Mouse (Mus musculus): ENCODE data around the gene Trpv6. TPM values are rescaled to one million over a fixed set of nuclear protein-coding genes. Genes with fewer than 3 reads are reported as not detected.

Gene Trpv6
- total RNA-seq (2021), result 1 to 10 TPM; 2.0 to 2.3 TPM
- long read RNA-seq, experiment 1, partial matches to known transcripts, result 0 of 5 reads
- long read RNA-seq, experiment 1, other reads (novel, unspliced or antisense), result 5 of 5 reads
- long read RNA-seq, experiment 2, partial matches to known transcripts, result 0 of 3 reads
- long read RNA-seq, experiment 2, other reads (novel, unspliced or antisense), result 3 of 3 reads

DNA sequence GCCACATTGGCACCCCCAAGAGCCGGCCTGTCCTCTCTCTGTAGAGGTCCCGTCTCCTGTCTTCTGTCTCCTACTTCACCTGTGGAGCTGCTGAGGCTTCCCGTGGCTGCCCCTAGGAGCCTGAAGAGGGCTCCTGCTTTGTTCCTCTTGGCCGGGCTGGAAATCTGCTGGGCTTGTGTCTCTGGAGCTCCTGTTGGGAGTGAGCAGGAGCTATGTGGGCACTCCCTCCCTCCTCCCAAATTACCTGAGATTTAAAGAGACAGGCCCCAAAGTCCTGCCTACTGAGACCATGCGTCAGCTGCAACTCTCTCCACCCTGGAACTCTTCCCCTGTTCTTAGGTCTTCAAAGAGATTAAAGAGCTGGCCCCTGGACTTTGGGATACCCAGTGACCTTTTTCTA lies at the start of gene Trpv6:
Trpv6 (minus strand) TSS at position 228 of the 400 bp plus-strand sequence.
- DNase-seq (ENCODE audit: low spot score in 2 of 2), result no peak

DNA sequence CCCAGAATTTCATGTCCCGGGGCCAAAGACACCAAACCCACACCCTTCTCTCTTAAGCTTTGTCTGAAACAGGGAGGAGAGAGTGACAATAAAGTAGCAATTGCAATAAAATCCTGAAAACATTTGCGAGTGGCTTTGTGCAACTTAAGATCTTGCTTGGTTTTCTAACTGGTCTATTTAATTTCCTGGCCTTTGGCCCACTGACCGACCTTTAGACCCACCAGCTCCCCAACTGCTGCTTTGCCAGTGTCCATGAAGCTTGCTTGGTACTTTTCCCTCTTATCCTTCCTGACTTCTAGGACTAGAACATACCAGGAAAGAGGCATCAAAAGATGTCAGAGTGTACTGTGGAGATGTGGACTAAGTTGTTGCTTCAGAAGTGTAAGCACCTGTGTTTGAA lies 49.4 kb upstream of the Trpv6 start:
- DNase-seq (ENCODE audit: low spot score in 2 of 2), result no peak

DNA sequence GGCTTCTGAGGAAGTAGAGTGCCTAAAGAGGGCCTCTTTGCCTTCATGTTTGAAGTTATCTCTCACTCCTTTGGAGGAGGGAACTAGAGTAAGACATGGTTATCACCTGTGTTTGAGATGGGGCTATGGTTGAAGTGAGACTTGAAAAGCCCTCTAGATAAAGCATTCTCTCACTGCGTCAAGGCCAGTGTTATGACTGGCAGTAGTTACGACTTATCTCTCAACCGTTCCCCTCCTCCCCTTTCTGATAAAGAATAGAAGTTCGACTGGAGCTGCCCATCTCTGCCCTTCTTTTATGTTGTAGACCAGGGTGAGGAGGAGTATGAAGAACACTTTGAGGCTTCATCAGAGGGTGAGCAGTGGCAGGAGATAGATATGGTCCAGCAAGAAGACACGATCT lies 48.7 kb upstream of the Trpv6 start:
- DNase-seq (ENCODE audit: low spot score in 2 of 2), result no peak

DNA sequence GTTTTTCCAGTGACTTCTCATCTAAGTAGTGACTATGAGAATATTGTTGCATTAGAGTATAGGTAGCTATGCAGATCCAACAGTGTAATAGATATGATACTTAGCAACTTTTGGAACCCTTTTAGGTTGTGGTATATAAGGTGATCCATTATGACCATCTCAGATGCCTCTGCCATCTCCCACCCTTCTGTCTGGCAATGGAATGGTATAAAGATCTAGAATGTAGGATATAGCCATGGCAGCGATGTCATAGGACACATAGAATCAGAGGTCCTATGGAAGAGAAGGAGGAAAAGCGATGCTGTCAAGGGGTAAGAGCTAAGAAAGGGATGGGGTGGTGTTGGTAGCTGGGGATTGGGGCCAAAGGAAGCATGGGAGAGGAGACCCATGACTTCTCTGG lies 47.9 kb upstream of the Trpv6 start, which contains the start of gene Llcfc1:
Llcfc1 (plus strand) TSS at position 301 of the 400 bp plus-strand sequence.
- DNase-seq (ENCODE audit: low spot score in 2 of 2), result no peak

DNA sequence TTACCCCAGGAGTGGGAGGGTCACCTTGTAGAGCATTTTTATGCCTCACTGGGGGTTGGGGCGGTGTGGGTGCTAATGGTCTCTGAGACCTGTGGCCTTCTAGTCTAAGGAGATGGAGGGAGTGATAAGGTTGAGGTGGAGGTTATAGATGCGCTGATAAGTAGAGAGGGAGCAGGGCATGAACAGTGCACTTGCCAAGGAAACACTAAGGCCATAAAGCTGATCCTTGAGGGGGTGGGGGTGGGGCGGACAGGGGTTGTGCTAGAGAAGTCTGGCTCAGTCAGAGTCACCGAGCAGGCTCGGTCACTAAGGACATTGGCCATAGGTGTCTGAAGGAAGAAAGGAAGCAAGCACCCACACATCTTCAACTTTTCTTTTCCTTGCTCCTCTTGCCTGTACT lies 45.5 kb upstream of the Trpv6 start:
- DNase-seq (ENCODE audit: low spot score in 2 of 2), result no peak

DNA sequence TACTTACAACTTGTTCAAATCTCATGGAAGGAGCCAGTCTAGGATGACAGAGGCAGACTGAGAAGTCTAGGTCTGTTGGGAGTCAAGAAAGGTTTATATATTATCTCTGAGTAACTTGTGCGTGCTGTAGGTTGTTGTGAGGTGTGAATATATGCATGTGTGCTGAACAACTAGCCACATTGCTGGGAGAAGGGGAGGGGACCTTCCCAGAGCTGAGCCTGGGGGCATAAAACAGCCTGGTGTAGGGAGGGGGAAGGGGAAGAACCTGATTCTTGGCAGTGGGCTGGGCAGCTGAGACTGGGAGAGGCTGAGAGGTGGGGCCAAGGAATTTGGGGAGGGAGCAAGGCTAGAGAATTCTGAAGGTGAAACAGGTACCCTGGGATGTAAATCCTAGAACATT lies 44.5 kb upstream of the Trpv6 start, which contains the start of gene Trpv5:
Trpv5 (minus strand) TSS at position 101 of the 400 bp plus-strand sequence.
- DNase-seq (ENCODE audit: low spot score in 2 of 2), result no peak

DNA sequence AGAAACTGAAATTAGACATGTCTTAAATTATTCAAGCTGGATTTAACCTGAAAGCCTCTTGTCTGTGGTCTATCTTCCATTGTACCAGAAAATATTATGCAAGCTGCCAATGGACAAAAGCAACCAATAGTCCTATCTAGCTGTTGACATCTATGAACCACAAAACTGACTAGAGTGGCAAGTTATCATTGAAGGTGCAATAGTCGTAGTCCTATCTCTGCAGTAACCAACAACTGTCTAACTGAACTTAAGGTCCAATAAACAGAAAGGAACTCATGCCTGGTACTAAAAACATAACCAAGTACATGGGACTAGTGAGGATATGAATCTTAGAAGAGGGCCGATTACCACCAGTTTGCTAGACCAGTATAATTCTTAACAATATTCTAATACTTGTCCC lies 40.3 kb upstream of the Trpv6 start:
- DNase-seq (ENCODE audit: low spot score in 2 of 2), result no peak

DNA sequence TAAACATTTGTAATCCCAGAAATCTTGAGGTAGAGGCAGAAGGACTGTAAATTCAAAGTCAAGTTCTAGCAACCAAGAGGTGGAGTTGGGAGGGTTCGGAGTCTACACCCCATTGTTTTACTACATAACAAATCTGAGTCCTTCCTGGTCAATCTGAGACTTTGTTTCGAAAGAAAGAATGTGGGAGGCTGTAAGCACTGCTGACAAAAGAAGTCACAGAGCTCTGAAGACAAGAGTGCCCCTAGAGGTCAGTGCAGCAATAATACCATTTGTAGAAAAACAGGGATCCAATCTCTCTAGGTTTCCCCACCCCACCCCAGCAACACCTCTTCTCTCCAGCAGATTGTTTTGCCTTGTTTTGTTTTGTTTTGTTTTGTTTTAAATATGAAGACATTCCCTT lies 26.1 kb upstream of the Trpv6 start:
- DNase-seq (ENCODE audit: low spot score in 2 of 2), result no peak

DNA sequence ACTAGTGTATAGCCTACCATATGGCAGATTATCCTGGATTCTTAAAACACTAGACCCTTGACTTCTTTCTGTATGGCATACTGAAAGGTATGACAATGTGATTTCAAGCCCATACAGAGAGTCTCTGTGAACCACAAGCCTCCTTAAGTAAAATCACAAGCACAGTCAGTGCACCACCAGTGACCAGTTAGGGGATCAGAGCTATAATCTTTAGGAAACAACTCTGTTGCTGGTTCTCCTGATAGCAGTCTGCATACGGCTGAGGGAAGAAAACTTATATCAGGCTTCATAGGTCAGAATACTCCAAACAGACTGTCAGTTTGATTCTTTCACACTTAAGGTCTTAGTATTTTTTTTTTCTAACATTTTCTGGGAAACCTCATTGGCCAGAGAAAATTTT lies 22.3 kb upstream of the Trpv6 start:
- DNase-seq (ENCODE audit: low spot score in 2 of 2), result no peak

DNA sequence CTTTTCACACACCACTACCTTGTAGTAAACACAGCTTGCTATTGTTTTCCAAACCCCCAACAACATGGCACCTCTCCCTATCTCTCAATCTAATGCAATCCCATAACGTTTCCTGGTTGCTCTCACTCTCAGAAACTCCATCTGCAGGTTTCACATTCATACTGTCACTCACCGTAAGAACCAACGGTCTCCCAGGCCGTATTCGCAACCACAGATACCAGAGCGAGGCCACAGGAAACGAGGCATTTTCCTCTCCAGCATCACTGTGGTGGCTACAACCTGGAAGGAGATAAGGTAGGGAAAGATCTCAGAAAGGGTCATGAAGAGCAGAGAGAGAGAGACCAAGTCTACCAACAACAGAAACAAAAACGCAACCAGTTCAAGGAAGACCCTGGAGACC lies 18.4 kb upstream of the Trpv6 start:
- no peak for DNase-seq (ENCODE audit: low spot score in 2 of 2)

DNA sequence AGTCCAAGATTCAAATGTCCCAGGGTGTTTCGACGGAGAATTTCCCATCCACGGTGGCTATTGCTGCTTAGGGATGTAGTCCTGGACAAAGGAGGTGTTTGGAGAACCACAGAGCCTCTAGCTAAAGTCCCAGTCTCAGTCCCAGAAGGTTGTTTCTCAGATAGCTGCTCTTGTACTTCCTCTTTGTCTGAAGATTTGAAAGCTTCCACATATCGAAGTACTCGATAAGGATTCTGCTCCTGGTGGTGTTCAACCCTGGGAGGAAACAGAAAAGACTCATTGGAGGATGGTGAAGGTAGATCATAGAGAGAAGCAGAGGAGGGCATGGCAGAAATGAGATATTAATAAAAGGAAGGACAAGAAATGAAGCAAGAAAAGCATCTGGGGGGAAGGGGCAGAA lies 17.0 kb upstream of the Trpv6 start:
- no peak for DNase-seq (ENCODE audit: low spot score in 2 of 2)

DNA sequence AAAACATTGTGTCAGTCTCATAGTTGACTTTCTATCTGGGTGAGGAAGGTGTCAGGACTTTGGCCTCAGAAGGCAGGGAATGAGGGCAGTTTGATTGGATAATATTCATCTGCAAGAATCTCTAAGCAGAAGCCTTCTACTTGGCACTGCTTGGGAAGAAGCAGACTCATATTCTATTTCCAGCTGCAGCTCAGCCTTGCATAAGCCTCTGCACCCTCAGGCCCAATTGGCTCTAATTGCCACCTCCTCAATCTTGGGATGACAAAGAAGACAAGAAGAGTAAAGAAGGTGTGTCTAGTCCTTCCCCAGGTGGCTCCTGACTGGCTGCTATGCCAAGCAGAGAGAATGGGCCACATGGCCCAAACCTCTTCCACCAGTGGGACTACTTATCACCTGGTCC lies 10.5 kb upstream of the Trpv6 start:
- no peak for DNase-seq (ENCODE audit: low spot score in 2 of 2)

DNA sequence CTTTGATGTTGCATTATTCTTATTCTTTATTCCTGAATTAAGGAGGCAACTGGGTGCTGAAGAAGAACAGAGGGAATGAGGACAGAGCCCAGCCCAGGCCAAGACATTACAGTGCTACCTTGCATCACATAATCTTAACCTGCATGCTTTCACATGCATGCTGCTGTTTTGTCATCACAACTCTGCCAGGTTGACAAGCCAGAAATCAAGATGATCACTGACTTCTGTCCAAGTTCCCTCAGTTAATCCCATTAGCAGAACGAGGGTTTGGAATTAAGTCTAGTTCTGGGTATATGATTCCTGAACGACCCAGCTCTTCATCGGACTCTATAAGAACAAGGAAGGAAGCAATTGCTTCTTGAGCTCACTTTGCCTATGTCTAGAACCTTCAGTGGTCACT lies 10.0 kb upstream of the Trpv6 start:
- DNase-seq (ENCODE audit: low spot score in 2 of 2), result no peak

DNA sequence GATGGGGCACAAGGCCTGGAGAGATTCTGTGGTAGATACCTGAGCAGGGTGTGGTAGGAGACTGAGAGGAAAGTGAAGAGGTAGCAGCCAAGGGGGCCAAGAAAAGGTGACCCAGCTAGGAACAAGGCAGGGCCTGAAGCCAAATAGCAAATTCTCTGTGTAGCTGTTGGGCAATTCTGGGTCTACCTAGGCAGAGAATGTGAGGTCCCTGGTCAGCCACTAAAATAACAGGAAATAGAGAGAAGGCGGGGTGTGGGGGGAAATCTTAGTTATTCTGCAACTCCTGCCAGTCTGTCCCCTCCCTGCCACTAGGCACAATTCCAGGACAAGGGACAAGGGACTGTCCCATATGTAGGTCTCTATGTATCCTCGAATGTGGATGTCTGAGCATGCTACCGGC lies 7.0 kb upstream of the Trpv6 start:
- DNase-seq (ENCODE audit: low spot score in 2 of 2), result no peak

DNA sequence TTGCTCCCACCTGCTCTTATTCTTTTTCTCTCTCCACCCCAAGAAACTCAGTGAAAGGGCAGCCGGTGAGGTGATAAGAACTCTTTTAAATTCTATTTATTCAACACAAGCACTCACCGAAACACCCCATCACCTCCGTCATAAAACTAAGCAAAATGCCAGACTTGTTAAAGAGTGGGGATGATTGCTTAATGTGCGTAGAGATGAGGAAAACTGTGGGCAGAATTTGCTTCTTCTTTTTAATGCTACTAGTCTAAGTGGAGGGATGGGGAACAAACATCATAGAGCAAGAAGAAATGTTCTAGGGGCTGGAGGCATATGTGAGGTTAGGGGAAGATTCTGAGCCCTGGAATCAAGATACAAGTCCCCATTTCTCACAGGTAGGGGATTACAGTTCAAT lies 6.6 kb upstream of the Trpv6 start:
- no peak for DNase-seq (ENCODE audit: low spot score in 2 of 2)

DNA sequence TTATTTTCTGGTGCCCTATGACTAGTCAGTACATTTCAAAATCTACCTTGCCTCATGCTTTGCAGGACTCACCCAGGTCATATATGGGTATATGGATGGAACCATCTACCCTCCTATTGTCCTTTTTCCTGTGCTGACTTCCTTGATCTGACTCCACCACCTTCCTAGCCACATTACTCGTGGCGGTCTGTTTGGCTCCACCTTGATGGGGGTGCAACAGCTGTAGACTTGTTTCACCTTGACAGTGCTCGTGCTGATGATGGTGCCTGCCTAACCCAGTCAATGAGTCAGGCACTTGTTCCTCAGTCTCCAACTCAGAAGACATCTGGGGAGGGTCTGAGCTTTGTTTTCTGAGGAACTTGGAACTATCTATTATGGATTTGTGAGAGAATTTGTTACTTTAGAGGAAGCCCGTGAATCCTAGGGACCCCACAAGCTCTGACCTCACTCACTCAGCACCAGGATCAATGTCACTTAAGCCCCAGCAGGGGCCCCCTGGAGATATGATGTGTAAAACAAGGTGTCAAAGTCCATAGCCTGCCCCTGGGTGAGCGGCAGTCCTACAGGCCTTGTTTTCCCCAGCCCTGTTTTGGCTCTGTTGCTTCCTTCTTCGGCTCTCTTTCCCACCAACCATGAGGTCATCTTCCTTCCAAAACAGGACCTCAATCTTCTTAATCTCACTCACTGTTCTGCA lies 5.1 kb upstream of the Trpv6 start:
- no peak for DNase-seq (ENCODE audit: low spot score in 2 of 2)

DNA sequence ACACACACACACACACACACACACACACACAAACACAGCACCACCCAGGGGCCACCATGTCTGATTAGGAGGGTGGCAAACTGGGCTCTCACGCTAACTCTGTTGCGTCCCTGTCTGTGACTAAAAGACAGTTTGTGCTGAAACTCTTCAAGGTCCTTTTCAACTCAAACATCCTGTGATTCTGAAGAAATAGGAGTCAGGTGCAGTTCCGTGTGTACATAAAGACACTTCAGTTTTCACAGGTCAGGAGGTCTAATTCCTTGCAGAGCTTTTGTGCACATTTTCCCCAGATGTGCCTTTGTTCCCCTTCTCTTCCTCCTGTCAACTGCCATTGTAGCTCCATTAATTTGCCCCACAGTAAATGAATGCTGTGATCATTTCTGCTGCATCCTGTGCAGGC lies 4.2 kb upstream of the Trpv6 start:
- DNase-seq (ENCODE audit: low spot score in 2 of 2), result no peak

DNA sequence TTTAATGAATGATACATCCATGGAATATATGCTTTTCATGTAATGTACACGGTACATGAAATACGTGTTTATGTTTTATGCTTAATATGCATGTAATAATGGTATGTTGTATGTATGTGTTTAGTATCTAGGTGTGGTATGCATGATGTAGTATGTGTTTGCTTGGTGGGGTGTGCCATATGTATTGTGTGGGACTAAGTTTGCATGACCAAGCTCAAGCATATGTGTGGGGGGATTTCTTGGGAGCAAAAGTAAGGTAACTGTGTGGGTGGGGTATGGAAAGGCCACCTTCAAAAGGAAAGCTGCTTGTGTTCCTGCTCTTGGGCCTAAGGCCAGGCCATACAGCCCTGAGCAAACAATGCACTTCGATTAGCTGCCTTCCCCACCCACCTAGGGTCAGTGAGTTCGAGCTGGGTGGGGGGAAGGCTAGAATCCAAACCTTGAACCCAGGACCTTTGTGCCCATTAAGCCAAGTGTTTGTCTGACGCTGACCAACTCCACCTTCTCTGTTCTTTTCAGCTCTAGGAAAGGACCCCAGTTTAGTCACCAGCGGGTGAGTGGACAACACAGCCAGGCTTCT lies 1.8 kb upstream of the Trpv6 start:
- no peak for DNase-seq (ENCODE audit: low spot score in 2 of 2)

DNA sequence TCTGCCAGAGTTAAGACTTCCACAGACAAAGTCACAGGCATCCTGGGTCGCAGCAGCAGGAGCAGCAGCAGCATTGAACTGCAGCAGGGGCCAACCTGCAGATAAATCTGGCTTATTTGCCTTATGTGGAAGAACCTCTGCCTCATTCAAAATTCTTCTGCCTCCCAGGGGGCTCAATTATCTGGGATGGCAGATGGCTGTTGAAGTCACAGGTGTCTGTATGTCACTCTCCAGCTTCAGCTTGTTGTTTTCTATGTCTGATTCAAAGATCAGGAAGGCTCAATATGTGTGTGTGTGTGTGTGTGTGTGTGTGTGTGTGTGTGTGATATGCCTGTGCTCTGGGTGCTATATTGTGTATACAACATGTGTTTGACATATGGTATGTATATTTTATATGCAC lies 1.2 kb upstream of the Trpv6 start:
- DNase-seq (ENCODE audit: low spot score in 2 of 2), result no peak

DNA sequence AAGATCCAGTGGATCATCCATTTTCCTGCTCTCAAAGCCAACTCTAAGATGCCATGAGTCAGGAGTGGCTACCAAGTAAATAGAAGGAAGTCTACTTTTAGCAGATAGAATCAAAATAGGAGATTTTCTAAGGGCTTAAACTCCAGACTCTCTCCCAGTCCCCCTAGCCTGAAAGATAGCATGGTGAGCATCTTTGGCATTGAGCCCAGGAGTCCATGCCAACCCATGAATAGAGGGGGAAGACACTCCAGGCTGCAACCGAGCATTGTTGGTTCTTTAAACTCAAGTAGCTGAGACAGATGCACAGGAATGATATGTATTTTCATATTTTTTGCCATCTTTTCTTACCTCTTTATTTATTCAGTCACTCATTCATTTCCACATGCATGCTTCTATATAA lies 994 bp downstream of the Trpv6 start:
- no peak for DNase-seq (ENCODE audit: low spot score in 2 of 2)

DNA sequence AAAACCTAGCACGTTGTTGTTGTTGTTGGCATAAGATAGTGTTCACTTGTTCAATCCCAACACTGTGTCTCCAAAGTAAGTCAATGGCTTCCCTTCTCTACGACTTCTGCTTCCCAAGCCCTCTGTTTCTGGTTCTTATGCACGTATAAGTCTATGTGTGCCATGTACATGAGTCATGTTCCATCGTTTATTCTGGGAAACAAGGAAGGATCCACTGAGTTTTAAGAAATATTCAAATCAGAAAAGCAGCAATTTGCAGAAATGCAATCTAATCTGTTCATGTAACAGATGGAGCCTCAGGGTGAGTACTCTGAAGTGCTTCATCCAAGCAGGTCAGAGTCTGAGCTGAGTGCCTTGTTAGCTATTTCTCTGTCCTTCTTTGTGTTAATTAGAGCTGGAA lies 4.7 kb downstream of the Trpv6 start:
- no peak for DNase-seq (ENCODE audit: low spot score in 2 of 2)

DNA sequence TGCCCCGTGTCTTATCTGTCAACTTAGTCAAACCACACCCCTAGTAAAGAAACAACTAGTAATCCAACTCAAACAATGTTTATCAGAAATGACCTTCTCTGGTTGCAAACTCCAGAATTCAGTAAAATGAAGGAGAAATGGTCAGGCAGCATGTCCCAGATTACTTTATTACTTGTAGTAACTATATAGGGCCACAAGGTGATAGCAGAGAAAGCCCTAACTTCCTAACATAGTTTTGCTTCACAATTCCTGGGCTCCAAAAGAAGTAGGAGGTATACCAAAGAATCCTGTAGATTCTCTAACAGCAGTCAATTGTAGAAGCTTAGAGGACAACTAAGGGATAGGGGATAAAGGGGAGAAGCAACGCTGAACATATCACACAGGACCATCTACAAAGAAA lies 5.4 kb downstream of the Trpv6 start:
- no peak for DNase-seq (ENCODE audit: low spot score in 2 of 2)

DNA sequence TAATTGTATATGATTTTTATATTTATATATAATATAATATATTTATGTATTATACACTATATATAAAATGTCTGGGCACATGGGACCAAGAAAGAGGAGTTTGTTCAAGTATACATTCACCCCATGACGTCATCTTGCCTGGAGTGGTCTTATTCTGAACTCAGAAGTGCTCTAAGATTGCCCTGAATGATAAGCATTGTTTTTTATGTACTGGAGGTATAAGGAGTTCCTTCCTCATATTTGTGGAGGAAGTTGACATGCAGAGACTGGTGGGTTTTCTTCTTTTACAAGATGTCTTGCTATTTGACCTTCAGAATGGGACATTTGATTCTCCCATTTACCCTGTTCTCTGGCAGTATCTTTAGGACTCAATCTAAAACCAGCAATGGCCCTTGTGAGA lies 8.0 kb downstream of the Trpv6 start:
- DNase-seq (ENCODE audit: low spot score in 2 of 2), result no peak

Data from left cerebral cortex, adult 18-20 months (tissue).